Mouse (Mus musculus): ENCODE results near the gene Vsig10l.

Gene Vsig10l

DNA sequence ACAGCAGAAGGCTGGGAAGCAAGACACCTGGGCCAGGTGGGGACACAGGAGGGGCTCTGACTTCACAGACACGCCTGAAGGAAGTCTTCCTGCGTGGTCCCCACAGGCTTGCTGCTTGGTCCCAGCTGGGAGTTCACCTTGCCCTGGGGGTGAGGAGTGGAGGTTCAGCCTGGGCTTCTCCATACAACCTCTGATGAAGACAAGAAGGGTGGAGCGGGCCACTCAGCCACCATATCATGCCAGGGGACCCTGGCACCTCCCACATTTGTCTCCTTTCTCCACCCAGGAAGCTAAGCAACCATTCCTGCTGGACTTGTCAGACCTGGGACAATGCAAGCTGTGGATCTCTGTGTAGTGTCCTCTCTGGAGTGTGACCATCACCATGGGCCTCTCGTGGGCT is at the start of gene Vsig10l:
Gene Vsig10l, plus strand, starts transcription at position 301 of the 400 bp plus-strand sequence.
- no peak for DNase-seq

DNA sequence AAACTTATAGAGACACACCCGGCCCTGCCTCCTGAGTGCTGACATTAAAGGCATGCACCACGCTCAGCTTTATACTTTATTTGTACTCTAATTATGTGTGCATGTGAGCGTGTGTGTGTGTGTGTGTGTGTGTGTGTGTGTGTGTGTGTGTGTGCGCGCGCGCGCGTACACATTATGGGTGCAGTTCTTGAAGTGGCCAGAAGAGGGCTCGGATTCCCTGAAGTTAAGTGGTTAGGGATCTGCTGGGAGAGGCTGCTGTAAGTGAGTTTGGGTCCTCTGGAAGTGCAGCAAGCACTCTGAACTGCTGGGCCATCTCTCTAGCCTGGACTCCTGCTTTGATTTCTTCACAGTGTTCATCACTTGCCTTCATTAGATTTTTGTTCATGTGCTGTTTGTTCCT is 45.7 kb upstream of the Vsig10l start:
- no peak for DNase-seq

GRCm38 (mm10) chr7:43422995-43423617 is 39.8 kb upstream of the Vsig10l start:
- DNase-seq: peak; percentile 93 to 94

DNA sequence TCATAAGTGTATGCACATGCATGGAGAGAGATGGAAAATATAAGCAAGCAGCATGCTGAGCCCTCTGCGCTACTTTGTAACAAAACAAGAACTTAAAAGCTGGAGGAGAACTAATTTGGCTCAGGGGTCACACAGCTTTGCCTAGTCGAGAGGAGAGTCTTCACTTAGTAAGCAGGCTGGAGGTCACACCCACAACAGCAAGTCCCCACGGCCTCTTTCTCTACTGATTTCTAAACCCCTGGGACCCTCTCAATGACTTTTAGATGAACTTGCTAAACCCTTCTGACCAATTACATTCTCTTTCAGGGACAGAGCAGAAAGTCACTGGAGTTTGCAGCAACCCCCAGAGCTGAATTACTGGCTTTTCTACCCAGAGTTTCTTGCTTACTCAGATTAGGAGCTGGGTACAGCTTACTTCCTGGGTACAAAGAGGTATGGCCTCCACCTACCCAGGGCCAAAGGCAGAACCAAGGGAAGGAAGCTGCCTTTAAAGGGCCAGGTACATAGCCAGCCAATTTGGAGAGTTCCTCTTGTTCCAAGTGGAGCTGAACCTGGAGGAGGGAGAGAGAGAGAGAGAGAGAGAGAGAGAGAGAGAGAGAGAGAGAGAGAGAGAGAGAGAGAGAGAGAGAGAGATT is 38.8 kb upstream of the Vsig10l start:
- DNase-seq: no peak

DNA sequence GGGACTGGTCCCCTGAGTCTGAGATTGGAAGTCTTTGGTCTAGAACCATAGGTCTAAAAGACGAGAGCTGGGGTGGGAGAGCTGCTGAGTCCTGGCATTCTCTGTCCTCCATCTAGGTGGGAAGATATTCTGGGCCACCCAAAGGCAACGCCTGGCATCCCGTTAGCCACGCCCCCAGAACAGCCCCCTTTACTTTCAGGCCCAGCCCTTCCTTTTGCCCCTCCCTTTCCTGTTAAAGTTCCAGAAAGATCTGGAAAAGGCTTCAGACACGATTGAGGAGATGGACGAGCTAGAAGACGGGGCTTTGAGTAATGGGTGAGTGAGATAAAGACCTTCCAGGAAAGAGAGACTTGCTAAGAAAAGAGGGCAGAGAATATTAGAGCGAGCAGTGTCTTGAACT is 35.5 kb upstream of the Vsig10l start, which contains the start of gene Lim2:
Gene Lim2, plus strand, starts transcription at position 265 of the 400 bp plus-strand sequence.
- DNase-seq: no peak

DNA sequence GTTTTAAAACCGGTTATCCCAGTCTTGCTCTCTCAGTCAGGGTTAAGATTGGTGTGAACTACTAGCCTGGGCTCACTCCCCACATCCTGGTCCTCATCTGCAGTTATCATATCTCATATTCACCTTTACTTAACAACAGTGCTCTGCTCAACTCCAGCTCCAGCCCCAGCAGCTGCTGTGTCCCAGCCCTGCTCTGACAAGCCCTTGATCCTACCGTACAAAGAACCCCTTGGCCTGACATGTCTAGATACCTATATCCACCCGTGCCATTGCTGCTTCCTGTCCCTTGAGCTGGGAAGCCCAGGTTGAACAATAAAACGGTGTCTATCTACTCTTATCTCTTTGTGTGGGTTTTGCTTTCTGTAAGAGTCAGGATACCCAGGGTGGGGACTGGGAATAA is 33.5 kb upstream of the Vsig10l start:
- DNase-seq: no peak

GRCm38 (mm10) chr7:43432891-43433290 is 30.1 kb upstream of the Vsig10l start:
- DNase-seq: no peak

DNA sequence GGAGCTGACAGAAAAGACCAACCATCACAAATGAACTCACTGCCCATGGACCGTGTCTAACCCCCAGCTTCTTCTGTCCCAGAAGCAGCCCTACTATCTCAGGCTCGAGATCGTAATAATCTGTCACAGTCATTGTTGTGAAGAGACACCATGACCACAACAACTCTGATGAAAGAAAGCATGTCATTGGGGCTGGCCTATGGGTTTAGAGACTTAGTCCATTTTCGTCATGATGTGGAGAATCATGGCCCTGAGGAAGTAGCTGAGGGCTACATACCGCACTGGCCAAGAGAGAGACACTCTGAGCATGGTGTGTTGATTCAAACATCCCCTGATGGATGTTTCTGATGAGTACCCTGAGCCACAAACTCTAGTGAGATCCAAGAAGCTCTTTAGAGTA is 28.3 kb upstream of the Vsig10l start:
- DNase-seq: no peak

DNA sequence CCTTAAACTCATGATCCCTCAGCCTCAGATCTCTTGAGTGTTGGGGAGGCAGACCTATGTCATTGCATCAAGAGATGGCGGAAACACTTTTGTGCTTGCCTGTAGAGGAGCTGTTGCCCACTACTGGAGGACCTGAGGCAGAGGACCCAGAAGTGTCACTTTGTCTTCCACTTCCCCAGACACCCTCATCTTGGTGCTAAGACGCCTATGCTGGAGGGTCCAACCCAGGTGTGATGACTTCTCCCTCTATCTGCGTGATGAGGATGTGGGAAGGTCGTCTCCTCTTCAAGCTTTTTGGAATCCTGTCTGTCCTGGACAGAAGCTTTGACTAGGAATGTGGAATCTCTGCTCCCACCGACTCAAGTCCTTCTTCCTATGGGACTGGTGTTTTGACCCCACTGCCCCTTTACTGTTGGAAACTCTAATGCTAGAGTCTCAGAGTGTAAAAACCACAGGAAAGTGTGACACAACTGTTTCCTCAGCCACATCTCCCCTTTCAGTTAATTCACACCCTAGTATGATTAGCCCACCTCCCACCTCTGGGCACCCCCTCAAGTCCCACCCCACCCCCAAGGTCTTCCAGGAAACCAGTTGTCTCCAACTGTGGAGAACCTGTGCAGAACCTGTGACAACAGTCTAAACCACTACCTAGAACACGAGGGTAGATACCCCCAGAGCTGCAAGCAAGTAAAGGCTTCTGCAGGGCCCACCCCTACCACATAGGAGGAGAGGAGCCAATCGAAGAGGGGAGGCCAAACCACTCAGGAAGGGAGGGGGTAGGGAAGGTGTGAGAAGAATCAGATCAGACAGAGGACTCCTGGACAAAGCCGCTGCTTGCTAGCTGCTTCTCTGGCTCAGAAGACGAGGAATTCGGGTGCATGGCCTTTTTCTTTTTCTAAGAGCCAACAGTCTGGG is 26.4 kb upstream of the Vsig10l start, which contains the start of gene Nkg7:
Gene Nkg7, plus strand, starts transcription at position 733 of the 915 bp plus-strand sequence.
- no peak for DNase-seq

GRCm38 (mm10) chr7:43438611-43439010 is 24.3 kb upstream of the Vsig10l start:
- DNase-seq: no peak

- no peak for DNase-seq
Observed at GRCm38 (mm10) chr7:43440482-43440881, 22.5 kb upstream of the Vsig10l start, which contains the start of gene Cldnd2. TSS of gene Cldnd2 (plus strand) at chr7:43440782.

- no peak for DNase-seq
Observed at GRCm38 (mm10) chr7:43441071-43441470, 21.9 kb upstream of the Vsig10l start.

DNA sequence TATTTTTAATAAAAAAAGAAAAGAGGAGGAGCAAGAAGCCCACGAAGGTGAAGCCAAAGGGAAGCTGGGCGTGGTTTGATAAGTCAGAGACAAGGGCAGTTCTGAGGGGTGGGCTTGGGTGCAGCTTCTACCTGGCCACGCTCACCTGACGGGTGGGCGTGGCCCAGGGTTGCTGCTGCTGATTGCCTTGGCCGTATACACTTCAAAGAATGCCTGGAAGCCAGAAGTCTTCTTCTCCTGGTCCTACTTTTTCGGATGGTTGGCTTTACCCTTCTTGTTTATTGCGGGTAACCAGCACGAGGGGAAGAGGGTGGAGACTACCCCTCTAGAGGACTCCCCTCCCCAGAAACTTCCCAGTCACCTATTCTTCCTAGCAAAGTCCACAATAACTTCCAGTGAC is 20.3 kb upstream of the Vsig10l start:
- DNase-seq: peak in 1 of 2 experiments; percentile 46

DNA sequence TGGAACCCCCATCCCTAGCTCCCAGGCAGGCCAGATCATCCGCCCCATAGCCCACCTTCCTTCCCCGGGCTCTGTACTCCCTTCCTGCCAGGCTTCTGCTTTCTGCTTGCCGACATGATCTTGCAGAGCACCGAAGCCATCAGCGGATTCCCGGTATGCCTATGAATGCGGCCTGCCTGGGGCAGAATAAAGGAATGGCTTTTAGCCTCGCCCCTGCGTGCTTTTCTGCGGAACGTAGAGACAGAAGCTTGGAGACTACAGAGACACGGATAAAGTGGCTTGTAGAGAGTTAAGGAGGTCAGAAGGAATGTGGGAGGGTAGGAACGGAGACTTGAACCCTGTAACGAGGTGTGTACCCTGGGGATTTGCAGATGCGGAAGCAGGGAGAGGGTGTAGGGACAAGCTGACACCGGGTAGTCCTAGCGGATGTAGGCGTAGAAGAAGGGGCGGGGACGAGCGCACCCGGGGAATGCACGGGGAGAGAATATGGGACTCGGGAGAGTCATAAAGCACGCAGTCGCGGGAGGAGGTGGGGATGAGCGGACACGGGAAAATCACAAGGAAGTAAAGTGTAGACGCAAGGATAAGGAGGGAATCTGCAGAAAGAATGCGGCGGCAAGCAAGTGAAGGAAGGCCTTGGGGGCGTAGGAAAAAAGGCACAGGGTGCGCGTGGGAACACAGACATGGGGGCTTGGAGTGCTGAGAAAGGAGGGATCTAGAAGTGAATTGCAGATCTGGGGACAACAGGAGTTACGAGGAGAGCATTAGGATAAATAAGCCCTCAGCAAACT is 19.6 kb upstream of the Vsig10l start:
- peak; percentile 84 to 92 for DNase-seq

GRCm38 (mm10) chr7:43443917-43444293 is 19.0 kb upstream of the Vsig10l start, which contains the start of the genes Etfb and Gm45233:
TSS of gene Etfb (plus strand) at chr7:43444083.
TSS of gene Gm45233 (plus strand) at chr7:43444128.
- peak; percentile 94 to 97 for DNase-seq

DNA sequence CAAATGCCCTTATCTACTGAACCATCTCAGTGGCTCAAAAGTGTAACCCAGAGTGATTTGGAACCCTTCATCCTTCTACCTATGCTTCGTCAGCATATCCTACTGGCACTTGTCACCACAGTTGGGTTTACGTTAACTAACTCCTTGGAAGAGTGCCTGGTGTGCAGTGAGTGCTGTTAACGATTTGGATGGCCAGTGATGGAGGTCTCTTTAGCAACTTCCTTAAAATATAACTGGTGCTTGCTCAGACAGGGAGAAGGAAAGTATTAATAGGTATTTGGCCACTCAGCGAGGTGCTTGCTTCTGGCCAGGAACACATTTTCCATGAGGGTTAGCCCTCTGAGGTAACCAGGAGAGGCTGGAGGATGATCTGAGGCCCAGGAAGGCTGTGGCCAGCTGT is 15.2 kb upstream of the Vsig10l start:
- DNase-seq: no peak

DNA sequence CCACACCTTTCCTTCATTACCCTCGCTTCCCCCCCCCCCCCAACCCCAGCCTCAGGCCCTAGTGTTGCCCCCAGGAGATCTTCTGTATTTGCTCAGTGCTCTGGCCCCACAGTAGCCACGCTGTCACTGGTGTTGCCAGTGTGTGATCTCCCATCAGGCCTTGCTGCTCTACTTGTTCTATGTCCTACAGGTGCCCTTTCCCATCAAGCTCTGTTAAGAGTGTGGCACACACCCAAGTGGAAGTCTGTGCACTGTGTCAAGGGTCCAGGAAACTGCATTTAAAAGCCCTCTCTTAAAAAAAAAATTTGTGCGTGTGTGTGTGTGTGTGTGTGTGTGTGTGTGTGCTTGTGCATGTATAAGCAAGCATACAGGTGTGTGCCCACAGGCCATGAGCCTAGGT is 14.7 kb upstream of the Vsig10l start:
- DNase-seq: no peak

- no peak for DNase-seq
Observed at GRCm38 (mm10) chr7:43449811-43450210, 13.1 kb upstream of the Vsig10l start.

- DNase-seq: no peak
Observed at GRCm38 (mm10) chr7:43451726-43452125, 11.2 kb upstream of the Vsig10l start.

DNA sequence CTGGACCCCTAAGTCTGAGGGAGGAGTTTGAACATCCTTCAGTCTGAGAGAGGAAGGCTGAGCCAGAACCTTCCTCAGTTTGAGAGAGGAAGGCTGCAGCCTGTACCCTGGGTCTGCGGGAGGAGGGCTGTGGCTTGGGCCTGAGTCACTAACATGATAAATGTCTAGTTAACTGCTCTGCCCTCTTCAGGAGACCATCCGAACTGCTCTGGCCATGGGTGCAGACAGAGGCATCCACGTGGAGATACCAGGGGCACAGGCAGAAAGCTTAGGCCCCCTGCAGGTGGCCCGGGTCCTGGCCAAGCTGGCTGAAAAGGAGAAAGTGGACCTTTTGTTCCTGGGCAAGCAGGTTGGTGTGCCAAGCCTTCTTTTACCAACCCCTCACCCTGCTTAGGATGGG is 10.3 kb upstream of the Vsig10l start:
- peak; percentile 55 to 64 for DNase-seq

DNA sequence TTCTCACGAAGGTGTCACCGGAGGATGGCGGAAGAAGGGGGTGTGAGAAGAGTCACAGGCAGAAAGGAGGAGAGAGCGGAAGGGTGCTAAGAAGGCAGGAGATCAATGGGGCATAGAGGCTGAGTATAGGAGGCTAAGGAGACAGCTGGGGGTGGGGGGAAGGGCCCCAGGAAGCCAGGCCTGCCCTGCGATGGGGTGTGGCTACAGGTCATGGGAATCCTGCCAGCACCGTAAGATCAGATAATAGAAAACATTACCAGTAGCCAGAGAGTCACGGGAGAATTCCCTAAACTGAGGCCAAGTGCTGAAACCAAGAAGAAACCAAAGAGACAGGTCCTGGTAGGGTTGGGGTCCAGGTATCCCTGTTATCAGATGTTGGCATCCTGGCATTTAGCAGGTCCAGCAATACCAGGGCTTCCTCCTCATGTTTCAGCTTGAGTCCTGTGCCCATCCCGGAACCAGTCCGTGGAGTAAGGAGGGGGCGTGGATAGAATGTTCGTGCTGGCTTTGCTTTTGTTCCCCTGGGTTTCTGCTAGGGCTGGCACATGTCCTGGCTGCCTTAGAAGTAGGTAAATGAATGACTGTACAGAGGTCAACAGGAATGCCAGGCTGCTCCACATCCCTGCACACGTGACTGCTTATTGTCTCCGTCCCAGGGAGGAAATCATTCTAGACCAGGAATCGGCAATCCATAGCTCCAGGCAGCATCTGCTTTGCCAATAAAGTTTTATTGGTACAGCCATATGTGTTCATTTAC is 9.2 kb upstream of the Vsig10l start:
- DNase-seq: peak in 1 of 2 experiments; percentile 46

DNA sequence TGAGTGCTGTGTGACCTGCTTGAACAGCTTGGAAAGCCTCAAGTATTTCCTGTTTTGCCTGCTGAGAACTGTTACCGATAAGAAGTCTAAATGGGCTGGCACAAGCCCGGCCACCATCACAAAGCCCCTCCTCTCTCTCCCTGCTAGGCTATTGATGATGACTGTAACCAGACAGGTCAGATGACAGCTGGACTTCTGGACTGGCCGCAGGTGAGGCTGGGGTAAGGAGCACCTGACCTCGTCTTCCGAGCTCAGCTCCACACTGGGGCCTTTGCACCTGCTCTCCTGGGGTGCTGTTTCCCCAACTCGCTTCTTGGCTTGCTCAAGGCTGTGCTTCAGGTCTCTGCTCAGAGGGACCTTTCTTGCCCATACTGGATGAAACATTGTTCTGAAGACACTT is 8.6 kb upstream of the Vsig10l start:
- DNase-seq: no peak
